Mouse (Mus musculus) midbrain, embryonic 14.5 days (tissue): Measurements from ENCODE around the gene Ripor2. TPM values are rescaled to one million over a fixed set of nuclear protein-coding genes. Genes with fewer than 3 reads are reported as not detected.

Experiments used
- ATAC-seq: fragments of 200-750 bp; cut with Nextera tagmentation; 2 replicates; pipeline ENCODE4 v1.8.0; 2017; ENCODE audit warnings: moderate number of reproducible peaks, moderate library complexity; ENCODE audit not compliant: low FRiP score, low TSS enrichment
- DNase-seq: peaks from one replicate; pipeline ENCODE4 v3.0.0-alpha.2; 2015
- H3K27ac ChIP-seq: fragments of 300-500 bp; sonication (generic); replicated peaks from 2 replicates; pipeline ENCODE4 v1.5.1; 2014; ENCODE audit warnings: mild to moderate bottlenecking, low read depth, low read length, moderate library complexity
- H3K27me3 ChIP-seq: fragments of 300-500 bp; sonication (generic); 2 replicates; pipeline ENCODE4 v1.6.1; 2014; ENCODE audit warnings: low read length, control low read depth, mixed read lengths; ENCODE audit not compliant: control insufficient read depth, insufficient read depth
- H3K36me3 ChIP-seq: fragments of 300-500 bp; sonication (generic); 2 replicates; pipeline ENCODE4 v1.6.1; 2014; ENCODE audit warnings: low read length, control low read depth; ENCODE audit not compliant: control insufficient read depth, insufficient read depth
- H3K4me1 ChIP-seq: fragments of 300-500 bp; sonication (generic); 2 replicates; pipeline ENCODE4 v1.6.1; 2014; ENCODE audit warnings: mild to moderate bottlenecking, antibody characterized with exemption, low read length, control low read depth; ENCODE audit not compliant: control insufficient read depth, insufficient read depth
- H3K4me2 ChIP-seq: fragments of 300-500 bp; sonication (generic); 2 replicates; pipeline ENCODE4 v1.6.1; 2014; ENCODE audit warnings: mild to moderate bottlenecking, low read length, moderate library complexity
- H3K4me3 ChIP-seq: fragments of 300-500 bp; sonication (generic); replicated peaks from 2 replicates; pipeline ENCODE4 v1.5.1; 2014; ENCODE audit warnings: low read depth, low read length
- H3K9ac ChIP-seq: fragments of 300-500 bp; sonication (generic); replicated peaks from 2 replicates; pipeline ENCODE4 v1.6.1; 2014; ENCODE audit warnings: mild to moderate bottlenecking, low read length, moderate library complexity
- H3K9me3 ChIP-seq: fragments of 300-500 bp; sonication (generic); 2 replicates; pipeline ENCODE4 v1.6.1; 2016; ENCODE audit warnings: low read length, control low read depth, mixed read lengths; ENCODE audit not compliant: control insufficient read depth
- WGBS: fragments of 180-500 bp; shearing (Covaris S2); extraction: QIAGEN DNeasy Blood & Tissue Kit; methylation state at CpG from one replicate; pipeline ENCODE4 v1.1.7; 2014; 5-methylcytosine and 5-hydroxymethylcytosine counted together
- polyA plus RNA-seq: library from polyadenylated mRNA; unstranded; fragments of >200 nt; fragmentation: Nextera tagmentation; extraction: Ambion mirVana; gene quantifications from 2 replicates; pipeline ENCODE4 v1.2.1, GENCODE M21; 2014

The Ripor2 gene
- polyA plus RNA-seq, 1 experiment from 2014 or later, result 33.4 TPM

DNA sequence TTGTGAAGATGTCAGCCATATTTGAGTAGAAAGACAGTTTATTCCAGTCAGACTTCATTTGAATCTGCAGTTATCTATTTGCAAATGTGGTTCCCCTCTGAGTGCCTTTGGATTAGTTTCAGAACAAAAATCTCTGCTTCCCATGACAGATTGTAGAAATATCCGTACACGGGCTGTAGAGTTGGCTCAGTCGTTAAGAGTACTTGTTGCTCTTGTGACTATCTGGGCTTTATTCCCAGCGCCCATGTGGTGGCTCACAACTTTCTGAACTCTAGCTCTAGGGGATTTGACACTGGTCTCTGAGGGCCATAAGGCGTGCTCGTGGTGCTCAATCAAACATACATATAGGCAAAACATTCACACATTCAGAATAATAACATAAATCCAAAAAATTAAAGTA, 10.1 kb upstream of the Ripor2 start:
- no peak overlapping the region for H3K4me3 ChIP-seq
- no peak overlapping the region for H3K27ac ChIP-seq
- no peaks in the 10 kb centered on the region for H3K27me3 ChIP-seq
- H3K9ac ChIP-seq, result no peak overlapping the region
- H3K4me1 ChIP-seq, result peaks cover 12% of the 10 kb centered on the region
- DNase-seq, result no peak
- no peak overlapping the region for H3K4me2 ChIP-seq
- no peak for ATAC-seq
- no peaks in the 10 kb centered on the region for H3K36me3 ChIP-seq
- no peaks in the 10 kb centered on the region for H3K9me3 ChIP-seq
- 90% methylated on average over 6 of the region's 6 CpGs for whole genome bisulfite sequencing

- no peak for DNase-seq
- ATAC-seq, result no peak
- no peak overlapping the region for H3K9ac ChIP-seq
- no peak overlapping the region for H3K4me3 ChIP-seq
- H3K27ac ChIP-seq, result no peak overlapping the region
- no peaks in the 10 kb centered on the region for H3K27me3 ChIP-seq
- H3K36me3 ChIP-seq, result no peaks in the 10 kb centered on the region
- peaks cover 17% of the 10 kb centered on the region for H3K4me1 ChIP-seq
- H3K4me2 ChIP-seq, result no peak overlapping the region
- no peaks in the 10 kb centered on the region for H3K9me3 ChIP-seq
- WGBS, result 90% methylated on average over 3 of the region's 3 CpGs
Observed at GRCm38 (mm10) chr13:24575126-24575525, 6.9 kb upstream of the Ripor2 start.

- Histone ChIP-seq H3K4me2 (0 out of 2 replicates have a peak overlapping the region, but pooled peaks have one; percentile 10), H3K4me3 (no peak overlapping the region), H3K9me3 (no peaks in the 10 kb centered on the region), H3K36me3 (no peaks in the 10 kb centered on the region), H3K4me1 (peaks cover 17% of the 10 kb centered on the region), H3K27me3 (no peaks in the 10 kb centered on the region), H3K27ac (peak overlapping the region; percentile 75), H3K9ac (no peak overlapping the region)
- WGBS, result 47% methylated on average over 11 of the region's 11 CpGs
- ATAC-seq (peak; percentile 89), DNase-seq (peak; percentile 90)
Observed at GRCm38 (mm10) chr13:24576338-24577119, 5.5 kb upstream of the Ripor2 start.

DNA sequence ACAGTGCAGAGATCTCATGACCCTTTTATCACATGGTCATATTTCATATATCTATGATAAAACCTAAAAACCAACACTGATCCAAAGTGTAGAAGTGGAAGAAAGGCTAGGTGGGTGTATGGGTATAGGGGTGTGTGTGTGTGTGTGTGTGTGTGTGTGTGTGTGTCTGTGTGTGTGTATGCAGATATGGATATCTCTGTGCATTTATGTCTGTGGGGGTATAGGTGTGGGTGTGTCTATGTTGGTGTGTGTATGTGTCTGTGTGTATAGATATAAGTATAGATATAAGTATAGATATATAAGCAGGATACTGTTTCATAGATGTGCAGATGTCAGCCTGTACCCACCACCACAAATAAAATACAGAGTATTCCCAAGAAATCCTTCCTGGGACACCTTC, 3.7 kb upstream of the Ripor2 start:
- Histone ChIP-seq H3K4me3 (no peak overlapping the region), H3K4me2 (no peak overlapping the region), H3K4me1 (peaks cover 17% of the 10 kb centered on the region), H3K27me3 (no peaks in the 10 kb centered on the region), H3K9me3 (no peaks in the 10 kb centered on the region), H3K9ac (no peak overlapping the region), H3K27ac (no peak overlapping the region), H3K36me3 (no peaks in the 10 kb centered on the region)
- ATAC-seq (no peak), DNase-seq (no peak)

DNA sequence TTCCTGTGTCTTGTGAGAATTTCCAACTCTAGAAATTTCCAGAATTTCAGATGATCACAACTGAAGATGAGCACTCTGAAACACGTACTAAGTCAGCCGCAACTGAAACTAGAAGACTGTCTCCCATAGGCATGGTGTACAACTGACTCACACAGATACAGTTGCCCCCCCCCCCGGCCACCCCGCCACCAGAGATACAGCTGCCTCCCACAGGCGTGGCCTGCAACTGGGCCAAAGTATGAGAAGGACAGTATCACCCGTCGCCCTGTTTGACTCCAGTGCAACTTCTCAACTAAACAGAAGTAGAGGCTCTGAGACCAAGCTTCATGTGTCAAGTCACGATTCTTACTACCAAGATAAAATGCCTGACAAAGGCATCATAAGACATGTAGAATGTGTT, 1.2 kb upstream of the Ripor2 start:
- Histone ChIP-seq H3K9ac (no peak overlapping the region), H3K4me3 (no peak overlapping the region), H3K27me3 (no peaks in the 10 kb centered on the region), H3K9me3 (no peaks in the 10 kb centered on the region), H3K27ac (no peak overlapping the region), H3K36me3 (no peaks in the 10 kb centered on the region), H3K4me1 (peaks cover 17% of the 10 kb centered on the region), H3K4me2 (no peak overlapping the region)
- WGBS, result 90% methylated on average over 8 of the region's 8 CpGs
- DNase-seq, result no peak
- ATAC-seq, result no peak

- H3K27ac ChIP-seq, result no peak overlapping the region
- H3K9me3 ChIP-seq, result no peaks in the 10 kb centered on the region
- no peaks in the 10 kb centered on the region for H3K36me3 ChIP-seq
- H3K9ac ChIP-seq, result no peak overlapping the region
- no peaks in the 10 kb centered on the region for H3K27me3 ChIP-seq
- 94% methylated on average over 5 of the region's 5 CpGs for WGBS
- no peak for ATAC-seq
- H3K4me1 ChIP-seq, result no peaks in the 10 kb centered on the region
- DNase-seq, result no peak
- no peak overlapping the region for H3K4me3 ChIP-seq
- H3K4me2 ChIP-seq, result no peak overlapping the region
Observed at GRCm38 (mm10) chr13:24584403-24584802, 2.4 kb downstream of the Ripor2 start.

- Histone ChIP-seq H3K4me2 (no peak overlapping the region), H3K4me1 (no peaks in the 10 kb centered on the region), H3K36me3 (no peaks in the 10 kb centered on the region), H3K27ac (no peak overlapping the region), H3K27me3 (no peaks in the 10 kb centered on the region), H3K9me3 (no peaks in the 10 kb centered on the region), H3K4me3 (no peak overlapping the region), H3K9ac (no peak overlapping the region)
- DNase-seq (no peak), ATAC-seq (no peak)
- WGBS, result 94% methylated on average over 6 of the region's 6 CpGs
Observed at GRCm38 (mm10) chr13:24584841-24585240, 2.9 kb downstream of the Ripor2 start.

DNA sequence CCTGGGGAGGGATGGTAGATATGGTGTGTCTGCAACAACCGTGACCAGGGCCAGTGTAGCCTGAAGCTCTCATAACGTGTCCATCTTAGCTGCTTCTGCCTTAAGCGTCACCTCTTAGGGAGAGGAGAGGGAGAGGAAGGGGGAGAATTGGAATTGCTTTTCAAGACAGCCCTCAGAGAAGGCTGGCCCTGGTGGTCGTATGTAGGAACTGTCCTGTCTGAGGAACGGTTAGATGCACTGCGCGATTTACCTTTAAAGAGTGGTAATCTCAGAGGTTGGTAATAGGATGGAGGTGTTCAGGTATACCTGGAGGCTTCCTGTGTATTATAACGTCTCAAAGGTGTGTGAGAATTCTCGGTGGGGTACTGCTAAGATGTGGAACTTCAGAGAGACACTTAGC, 3.4 kb downstream of the Ripor2 start:
- WGBS, result 68% methylated on average over 9 of the region's 9 CpGs
- Histone ChIP-seq H3K27ac (no peak overlapping the region), H3K4me3 (no peak overlapping the region), H3K9me3 (no peaks in the 10 kb centered on the region), H3K27me3 (no peaks in the 10 kb centered on the region), H3K4me2 (no peak overlapping the region), H3K36me3 (no peaks in the 10 kb centered on the region), H3K4me1 (no peaks in the 10 kb centered on the region), H3K9ac (no peak overlapping the region)
- no peak for ATAC-seq
- DNase-seq, result no peak

GRCm38 (mm10) chr13:24587192-24587895, 5.4 kb downstream of the Ripor2 start:
- DNase-seq (no peak), ATAC-seq (no peak)
- no peaks in the 10 kb centered on the region for H3K9me3 ChIP-seq
- no peaks in the 10 kb centered on the region for H3K4me1 ChIP-seq
- WGBS, result 94% methylated on average over 12 of the region's 12 CpGs
- no peaks in the 10 kb centered on the region for H3K36me3 ChIP-seq
- no peak overlapping the region for H3K27ac ChIP-seq
- H3K9ac ChIP-seq, result no peak overlapping the region
- H3K4me3 ChIP-seq, result no peak overlapping the region
- no peaks in the 10 kb centered on the region for H3K27me3 ChIP-seq
- no peak overlapping the region for H3K4me2 ChIP-seq
